Mouse (Mus musculus) E14TG2a.4 (cell line): ENCODE results near the gene Smarcd2.

Experiments used
- H3K27me3 ChIP-seq: 2 replicates; pipeline ENCODE4 v1.6.1; 2014; ENCODE audit warnings: low read length, control low read depth; ENCODE audit not compliant: insufficient read depth
- H3K36me3 ChIP-seq: 2 replicates; pipeline ENCODE4 v1.6.1; 2014; ENCODE audit warnings: low read length, control low read depth; ENCODE audit not compliant: insufficient read depth
- H3K4me1 ChIP-seq: replicated peaks from 2 replicates; pipeline ENCODE4 v1.6.1; 2014; ENCODE audit warnings: low read depth, low read length, control low read depth
- H3K4me3 ChIP-seq: replicated peaks from 2 replicates; pipeline ENCODE4 v1.5.1; 2014; ENCODE audit warnings: mild to moderate bottlenecking, low read length
- H3K9me3 ChIP-seq: 2 replicates; pipeline ENCODE4 v1.6.1; 2014; ENCODE audit warnings: low read length, control low read depth
- CTCF ChIP-seq: conservative IDR thresholded peaks from 2 replicates; pipeline ENCODE4 v1.5.1; 2014; ENCODE audit warnings: low read length
- NANOG ChIP-seq: IDR thresholded peaks from 2 replicates; pipeline ENCODE4 v1.6.1; 2014; ENCODE audit warnings: borderline replicate concordance, low read length, mixed read lengths
- POU5F1 ChIP-seq: IDR thresholded peaks from 2 replicates; pipeline ENCODE4 v1.6.1; 2014; ENCODE audit warnings: low read length, borderline replicate concordance

The Smarcd2 gene

DNA sequence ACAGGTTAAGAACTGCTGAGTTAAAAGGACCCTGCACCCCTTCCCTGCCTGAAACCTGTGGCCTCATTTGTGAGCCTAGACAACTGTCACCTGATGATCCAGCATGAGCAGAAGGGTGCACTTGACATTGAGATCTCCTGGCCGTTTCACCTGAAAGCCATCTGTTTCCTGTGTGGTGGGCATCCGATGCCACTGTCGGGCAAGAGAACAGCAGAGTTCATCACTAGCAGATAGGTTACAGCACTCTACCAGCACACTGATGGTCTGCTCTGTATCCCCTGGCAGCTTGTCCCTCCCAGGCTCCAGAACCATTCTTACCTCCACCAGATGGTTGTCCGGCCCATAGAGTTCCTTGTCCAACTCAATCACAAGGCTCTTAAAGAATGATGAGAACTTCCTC is 7.2 kb downstream of the Smarcd2 start:
- H3K9me3 ChIP-seq: no peaks in the 10 kb centered on the region
- no peak overlapping the region for H3K4me3 ChIP-seq
- no peak for TF ChIP-seq CTCF
- TF ChIP-seq NANOG: no peak
- TF ChIP-seq POU5F1: no peak
- peaks cover 84% of the 10 kb centered on the region for H3K36me3 ChIP-seq
- peaks cover 87% of the 10 kb centered on the region for H3K4me1 ChIP-seq
- no peaks in the 10 kb centered on the region for H3K27me3 ChIP-seq

DNA sequence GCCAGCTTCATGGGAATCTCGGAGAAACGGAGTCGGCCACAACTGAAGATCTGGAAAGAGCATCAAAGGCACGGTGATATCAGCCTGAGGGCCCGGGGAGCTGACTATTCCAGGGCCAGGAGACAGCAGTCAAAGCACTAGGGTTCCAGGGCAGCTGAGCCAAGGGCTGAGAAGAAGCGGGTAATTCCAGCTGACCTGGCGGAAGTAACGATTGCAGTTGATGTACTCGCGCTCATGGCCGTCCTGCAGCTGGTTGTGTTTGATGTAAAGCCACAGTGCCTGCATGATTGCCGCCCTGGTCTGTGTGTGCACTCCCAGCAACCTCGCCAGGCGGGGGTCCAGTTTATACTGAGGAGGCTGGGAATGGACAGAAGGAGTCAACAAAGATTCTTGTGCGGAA is 7.8 kb downstream of the Smarcd2 start:
- Histone ChIP-seq H3K4me1 (peaks cover 87% of the 10 kb centered on the region), H3K36me3 (peaks cover 80% of the 10 kb centered on the region), H3K4me3 (no peak overlapping the region), H3K9me3 (no peaks in the 10 kb centered on the region), H3K27me3 (no peaks in the 10 kb centered on the region)
- TF ChIP-seq CTCF (no peak), POU5F1 (no peak), NANOG (no peak)

DNA sequence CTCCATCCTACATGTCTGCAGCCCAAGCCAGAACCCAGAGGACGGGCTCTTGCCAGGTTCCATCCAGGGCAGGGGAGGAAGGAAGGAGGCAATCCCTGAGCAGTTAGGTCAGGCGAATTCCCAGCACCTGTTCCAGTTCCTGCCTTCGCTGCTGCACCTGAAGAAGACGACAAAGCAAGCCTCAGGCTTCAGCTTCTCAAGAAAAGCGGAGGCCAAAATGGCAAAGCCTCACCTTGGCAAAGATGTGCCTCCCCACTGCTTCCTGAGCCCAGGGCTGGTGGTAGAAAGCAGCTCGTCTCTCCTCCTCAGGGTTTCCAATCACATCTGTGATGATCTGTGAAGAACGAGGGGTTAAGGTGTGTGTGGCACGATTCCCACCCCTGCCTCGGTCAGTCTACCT is 8.8 kb downstream of the Smarcd2 start:
- no peak overlapping the region for H3K4me3 ChIP-seq
- peaks cover 87% of the 10 kb centered on the region for H3K36me3 ChIP-seq
- peaks cover 86% of the 10 kb centered on the region for H3K4me1 ChIP-seq
- TF ChIP-seq NANOG: no peak
- TF ChIP-seq POU5F1: no peak
- TF ChIP-seq CTCF: no peak
- H3K9me3 ChIP-seq: no peaks in the 10 kb centered on the region
- H3K27me3 ChIP-seq: no peaks in the 10 kb centered on the region

DNA sequence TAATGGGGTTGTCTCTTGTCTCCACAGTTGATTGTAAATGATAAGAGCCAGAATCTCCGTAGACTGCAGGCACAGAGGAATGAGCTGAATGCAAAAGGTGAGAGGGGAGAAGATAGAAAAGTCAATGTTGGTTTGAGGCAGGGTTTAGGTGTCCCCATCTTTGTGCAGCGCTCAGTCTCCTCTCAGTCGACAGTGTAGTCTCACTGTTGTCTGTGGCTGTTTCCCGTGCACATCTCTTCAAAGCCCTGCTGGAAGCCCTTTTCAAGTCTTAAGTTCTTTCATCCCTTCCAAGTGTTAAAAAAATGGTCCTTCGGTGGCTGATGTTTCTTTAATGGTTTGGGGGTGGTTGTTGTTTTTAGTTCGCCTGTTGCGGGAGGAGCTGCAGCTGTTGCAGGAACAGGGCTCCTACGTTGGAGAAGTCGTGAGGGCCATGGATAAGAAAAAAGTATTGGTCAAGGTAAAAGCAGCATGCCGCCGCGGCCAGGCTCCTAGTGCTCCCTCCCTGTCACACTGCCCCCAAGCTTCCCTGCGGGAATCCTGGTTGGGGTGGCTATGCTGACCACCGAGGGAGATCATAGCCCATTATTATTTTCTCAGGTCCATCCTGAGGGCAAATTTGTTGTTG is 11.8 kb downstream of the Smarcd2 start:
- Histone ChIP-seq H3K4me1 (peaks cover 82% of the 10 kb centered on the region), H3K4me3 (no peak overlapping the region), H3K9me3 (no peaks in the 10 kb centered on the region), H3K36me3 (peaks cover 86% of the 10 kb centered on the region), H3K27me3 (no peaks in the 10 kb centered on the region)
- no peak for TF ChIP-seq CTCF
- no peak for TF ChIP-seq POU5F1
- no peak for TF ChIP-seq NANOG

DNA sequence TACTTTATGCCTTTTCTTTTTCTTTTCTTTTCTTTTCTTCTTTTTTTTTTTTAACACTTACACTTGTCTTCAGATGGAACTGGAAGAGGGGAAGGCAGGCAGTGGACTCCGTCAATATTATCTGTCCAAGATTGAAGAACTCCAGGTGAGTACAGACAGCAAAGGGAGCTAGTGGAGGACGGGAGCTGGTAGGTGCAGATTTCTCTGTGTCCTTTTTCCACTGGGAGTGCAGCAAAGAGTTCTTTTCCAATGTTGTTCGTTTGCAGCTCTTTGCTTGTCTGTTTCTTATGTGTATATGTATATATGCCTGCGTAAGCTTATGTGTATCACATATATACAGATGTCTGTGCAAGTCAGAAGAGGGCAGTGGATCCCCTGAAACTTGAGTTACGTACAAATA is 16.0 kb downstream of the Smarcd2 start:
- Histone ChIP-seq H3K4me1 (peaks cover 79% of the 10 kb centered on the region), H3K27me3 (no peaks in the 10 kb centered on the region), H3K36me3 (peaks cover 75% of the 10 kb centered on the region), H3K9me3 (no peaks in the 10 kb centered on the region), H3K4me3 (peak overlapping the region; percentile 98)
- TF ChIP-seq CTCF: no peak
- no peak for TF ChIP-seq NANOG
- TF ChIP-seq POU5F1: no peak

DNA sequence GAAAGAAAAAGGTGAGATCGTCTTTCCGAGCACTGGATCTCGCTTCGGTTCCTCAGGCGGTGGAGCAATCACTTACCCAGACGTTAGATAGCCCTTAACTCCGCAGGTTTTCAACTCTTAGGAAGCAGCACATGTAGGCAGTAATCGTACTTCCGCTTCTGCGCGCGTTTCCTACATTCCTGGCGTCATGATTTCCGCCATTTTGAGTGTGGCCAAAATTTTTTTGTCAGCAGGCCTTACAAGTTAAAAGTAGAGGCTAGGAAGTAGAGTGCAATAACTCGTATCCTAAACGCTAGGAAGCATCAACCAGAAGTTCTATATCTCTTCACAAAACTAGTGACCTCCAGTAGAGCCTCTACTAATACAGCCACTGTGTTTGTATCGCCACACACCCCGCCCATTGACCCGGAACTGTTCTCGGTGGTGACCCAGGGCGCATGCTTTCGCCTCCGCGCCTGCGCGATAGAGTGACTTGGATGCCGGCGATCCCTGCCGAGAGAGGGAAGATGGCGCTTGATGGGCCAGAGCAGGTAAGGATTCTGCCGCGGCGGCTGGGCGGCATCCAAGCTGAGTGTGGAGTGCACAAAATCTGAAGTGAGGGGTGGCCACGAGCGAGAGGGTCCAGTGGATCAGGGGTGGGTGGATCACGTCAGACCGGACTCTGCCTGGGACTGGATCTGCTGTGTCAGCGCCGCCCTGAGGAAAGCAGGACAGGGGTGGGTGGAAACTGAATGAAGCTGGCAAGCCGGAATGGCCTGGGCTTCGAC is 16.9 kb downstream of the Smarcd2 start, which contains the start of the genes Ftsj3 and Psmc5:
TSS of gene Ftsj3 (minus strand) at position 395 of the 767 bp plus-strand sequence.
TSS of gene Psmc5 (plus strand) at position 470 of the 767 bp plus-strand sequence.
- Histone ChIP-seq H3K36me3 (peaks cover 75% of the 10 kb centered on the region), H3K27me3 (no peaks in the 10 kb centered on the region), H3K9me3 (no peaks in the 10 kb centered on the region), H3K4me3 (peak within 1 kb of the TSS; percentile 98), H3K4me1 (peaks cover 69% of the 10 kb centered on the region)
- TF ChIP-seq CTCF: no peak
- no peak for TF ChIP-seq POU5F1
- TF ChIP-seq NANOG: no peak

DNA sequence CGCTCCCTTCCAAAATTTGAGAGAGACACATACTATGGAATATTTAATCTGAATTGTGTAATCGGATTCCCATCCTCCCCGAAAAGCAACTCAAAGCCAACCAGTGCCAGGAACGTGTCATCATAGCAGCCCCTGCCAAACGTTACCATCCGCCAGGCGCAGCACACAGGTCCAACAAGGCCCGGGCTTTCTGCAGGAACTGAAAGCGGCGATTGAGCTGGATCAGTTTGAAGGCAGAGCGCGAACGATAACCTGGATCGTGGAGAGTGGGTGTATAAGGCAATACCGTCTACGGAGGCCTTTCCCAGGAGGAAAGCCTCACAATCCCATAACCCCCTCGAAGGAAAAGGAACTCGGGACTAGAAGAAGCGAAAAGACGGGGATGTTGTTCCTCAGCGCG is 17.6 kb downstream of the Smarcd2 start:
- Histone ChIP-seq H3K36me3 (peaks cover 77% of the 10 kb centered on the region), H3K4me3 (peak overlapping the region; percentile 98), H3K9me3 (no peaks in the 10 kb centered on the region), H3K27me3 (no peaks in the 10 kb centered on the region), H3K4me1 (peaks cover 69% of the 10 kb centered on the region)
- TF ChIP-seq NANOG (no peak), POU5F1 (no peak), CTCF (no peak)

DNA sequence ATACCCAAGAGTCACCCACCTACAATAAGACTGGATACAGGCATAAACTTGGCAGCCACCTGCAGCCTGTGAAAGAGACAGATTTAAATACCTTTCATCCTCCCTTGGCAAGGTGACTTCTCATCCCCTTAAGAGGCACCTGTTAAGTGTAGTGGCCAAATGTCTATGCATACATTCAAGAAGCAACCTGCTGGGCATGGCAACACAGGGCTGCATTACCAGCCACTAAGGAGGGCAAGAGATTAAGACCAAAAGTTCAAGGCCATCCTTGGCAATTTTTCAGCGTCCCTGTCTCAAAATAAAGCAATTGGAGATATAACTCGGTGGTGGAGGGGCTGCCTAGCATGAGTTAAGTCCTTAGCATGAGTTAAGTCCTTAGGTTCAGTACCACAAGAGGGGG is 18.0 kb downstream of the Smarcd2 start:
- no peaks in the 10 kb centered on the region for H3K27me3 ChIP-seq
- peaks cover 81% of the 10 kb centered on the region for H3K36me3 ChIP-seq
- TF ChIP-seq POU5F1: no peak
- TF ChIP-seq NANOG: no peak
- TF ChIP-seq CTCF: no peak
- H3K4me3 ChIP-seq: peak overlapping the region; percentile 98
- peaks cover 69% of the 10 kb centered on the region for H3K4me1 ChIP-seq
- no peaks in the 10 kb centered on the region for H3K9me3 ChIP-seq
